Mouse (Mus musculus) layer of hippocampus, postnatal 10 days (tissue): ENCODE measurements around the gene Ralbp1. TPM values are rescaled to one million over a fixed set of nuclear protein-coding genes. Genes with fewer than 3 reads are reported as not detected.

Source experiments
- DNase-seq, 2 experiments: peaks; one replicate each; pipeline ENCODE4 v3.0.0; 2021; ENCODE audit warnings: low spot score in 2 of 2
- total RNA-seq, 2 experiments: library from RNA; stranded (reverse); gene quantifications; 2 replicates each; pipeline ENCODE4 v1.2.3; 2021

Ralbp1 gene
- total RNA-seq, 2 experiments from 2014 or later = 36.2 to 38.8 TPM

GRCm38 (mm10) chr17:65902281-65902680, 16.7 kb upstream of the Ralbp1 start:
- no peak for DNase-seq

- no peak for DNase-seq
Observed at GRCm38 (mm10) chr17:65896016-65896415, 10.4 kb upstream of the Ralbp1 start.

GRCm38 (mm10) chr17:65889476-65889875, 3.9 kb upstream of the Ralbp1 start:
- DNase-seq = no peak

- no peak for DNase-seq
Observed at GRCm38 (mm10) chr17:65886571-65886970, 973 bp upstream of the Ralbp1 start.

- DNase-seq = no peak
Observed at GRCm38 (mm10) chr17:65885398-65885696, 251 bp downstream of the Ralbp1 start.

- DNase-seq = peak; percentile 98 to 99
Observed at GRCm38 (mm10) chr17:65884691-65885397, 754 bp downstream of the Ralbp1 start.

GRCm38 (mm10) chr17:65884061-65884669, 1.4 kb downstream of the Ralbp1 start:
- no peak for DNase-seq

- DNase-seq = no peak
Observed at GRCm38 (mm10) chr17:65877026-65877425, 8.6 kb downstream of the Ralbp1 start.

GRCm38 (mm10) chr17:65873834-65874233, 11.8 kb downstream of the Ralbp1 start:
- no peak for DNase-seq

- DNase-seq = no peak
Observed at GRCm38 (mm10) chr17:65873156-65873555, 12.4 kb downstream of the Ralbp1 start.

GRCm38 (mm10) chr17:65872652-65873051, 12.9 kb downstream of the Ralbp1 start:
- DNase-seq = no peak

GRCm38 (mm10) chr17:65872051-65872450, 13.5 kb downstream of the Ralbp1 start:
- no peak for DNase-seq

- DNase-seq = no peak
Observed at GRCm38 (mm10) chr17:65871641-65872041, 14.0 kb downstream of the Ralbp1 start.

- peak; percentile 71 for DNase-seq
Observed at GRCm38 (mm10) chr17:65870146-65870545, 15.5 kb downstream of the Ralbp1 start.

GRCm38 (mm10) chr17:65869720-65870119, 15.9 kb downstream of the Ralbp1 start:
- no peak for DNase-seq

GRCm38 (mm10) chr17:65867996-65868395, 17.6 kb downstream of the Ralbp1 start:
- DNase-seq = no peak

GRCm38 (mm10) chr17:65866201-65866600, 19.4 kb downstream of the Ralbp1 start:
- no peak for DNase-seq

GRCm38 (mm10) chr17:65865265-65865664, 20.3 kb downstream of the Ralbp1 start:
- DNase-seq = no peak

- DNase-seq = no peak
Observed at GRCm38 (mm10) chr17:65864742-65865141, 20.9 kb downstream of the Ralbp1 start.

- DNase-seq = no peak
Observed at GRCm38 (mm10) chr17:65863830-65864229, 21.8 kb downstream of the Ralbp1 start.

- DNase-seq = peak; percentile 37 to 51
Observed at GRCm38 (mm10) chr17:65862579-65862978, 23.0 kb downstream of the Ralbp1 start.

GRCm38 (mm10) chr17:65857617-65858016, 28.0 kb downstream of the Ralbp1 start:
- DNase-seq = no peak

- DNase-seq = no peak
Observed at GRCm38 (mm10) chr17:65854006-65854405, 31.6 kb downstream of the Ralbp1 start.
